Mouse (Mus musculus) layer of hippocampus, adult 9-10 months (tissue): ENCODE measurements around the gene Pde10a.
A peak's percentile ranks its signal among the peaks of the same experiment; 100 is the strongest.

Experiments
- DNase-seq: peaks from one replicate; pipeline ENCODE4 v3.0.0; 2022; ENCODE audit warnings: low spot score

Pde10a gene

DNA sequence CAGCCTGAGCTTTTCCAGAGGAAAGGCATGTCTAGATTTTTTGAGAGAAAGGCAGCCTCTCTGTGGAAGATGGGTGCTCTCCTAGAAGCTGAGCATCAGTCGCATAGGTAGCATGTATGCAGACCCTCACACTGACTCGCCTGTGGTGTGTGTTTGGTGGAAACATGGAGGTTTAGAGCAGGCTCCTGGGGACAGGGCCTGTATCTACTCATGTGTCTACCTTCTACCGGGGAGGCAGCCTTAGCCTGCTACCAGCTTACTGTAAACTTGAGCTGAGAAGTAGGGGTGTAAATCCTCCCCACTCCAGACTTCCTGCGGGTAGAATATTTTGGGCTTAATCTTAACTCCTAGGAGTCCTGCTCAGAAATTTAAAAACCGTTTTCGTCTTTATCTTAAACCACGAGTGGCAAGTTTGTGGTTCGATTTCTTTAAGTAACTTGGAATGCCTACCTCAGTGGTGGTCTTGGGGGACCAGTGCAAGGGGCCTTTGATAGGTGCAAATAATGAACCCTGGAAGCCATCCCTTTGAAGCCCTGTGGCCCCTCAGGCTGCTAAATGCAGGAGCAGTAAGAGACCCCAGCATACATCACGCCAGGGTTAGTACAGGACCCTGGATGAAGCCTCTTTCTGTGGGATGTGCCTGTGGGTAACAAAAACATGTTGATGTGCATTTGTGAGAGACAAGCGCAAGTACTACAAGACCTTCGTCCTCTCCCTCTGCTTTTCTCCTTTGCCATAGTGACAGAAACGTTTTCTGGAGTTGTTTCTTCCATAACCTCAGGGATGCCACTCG is 367.2 kb downstream of the Pde10a start:
- no peak for DNase-seq

DNA sequence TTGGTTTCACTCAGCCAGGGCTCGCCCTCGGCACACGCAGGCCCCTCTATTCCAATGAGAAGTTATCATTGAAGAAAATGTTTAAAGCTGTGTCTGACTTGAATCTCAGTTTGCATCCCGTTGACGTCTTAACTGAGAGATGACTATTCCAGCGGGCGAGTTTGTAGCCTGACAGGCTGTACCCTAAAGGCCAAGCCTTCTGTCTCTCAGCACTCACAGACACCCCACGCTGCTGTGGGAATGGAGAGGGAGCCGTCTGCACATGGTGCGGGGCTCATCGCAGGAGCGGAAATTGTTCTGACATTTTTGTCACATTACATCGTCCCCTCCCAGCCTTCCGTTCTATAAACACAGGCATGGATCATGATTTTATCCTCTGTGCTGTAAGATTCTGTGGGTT is 370.8 kb downstream of the Pde10a start:
- DNase-seq, result no peak

DNA sequence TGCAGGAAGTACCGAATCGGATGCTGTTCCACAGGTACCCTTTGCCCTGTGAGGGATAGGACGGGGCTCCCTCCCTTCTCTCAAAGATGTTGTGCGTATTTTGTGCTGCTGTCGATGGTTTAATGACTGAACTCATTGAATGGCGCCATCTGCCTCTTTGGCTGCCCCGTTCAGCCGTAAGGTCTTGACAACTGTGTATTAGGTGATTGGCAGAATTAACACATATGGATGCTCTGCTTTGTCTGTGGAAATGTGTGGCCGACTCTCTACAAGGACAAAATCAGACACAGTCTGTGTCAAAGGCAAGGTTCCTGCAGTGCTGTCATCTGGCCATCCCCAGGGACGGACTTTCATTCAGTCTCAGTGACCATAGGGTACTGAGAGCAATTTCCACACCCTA is 372.6 kb downstream of the Pde10a start:
- DNase-seq, result no peak

DNA sequence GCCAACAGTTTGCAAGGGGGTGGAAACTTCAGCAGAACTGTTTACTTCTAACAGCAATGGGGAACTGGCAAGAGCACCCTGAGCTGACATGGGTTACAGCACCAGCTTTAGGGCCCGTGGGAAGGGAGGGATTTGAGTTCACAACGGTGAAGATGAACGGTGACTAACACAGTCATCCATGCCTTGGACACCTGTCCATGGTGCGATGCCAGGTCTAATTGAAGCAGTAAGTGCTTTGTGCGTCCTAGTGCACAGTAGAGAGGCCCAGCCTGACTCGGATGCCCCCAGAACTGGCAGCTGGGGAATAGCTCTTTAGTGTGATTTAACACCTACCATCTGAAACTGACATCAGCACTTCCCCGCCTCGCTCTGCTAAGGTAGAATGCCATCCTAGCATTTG is 373.0 kb downstream of the Pde10a start:
- no peak for DNase-seq

DNA sequence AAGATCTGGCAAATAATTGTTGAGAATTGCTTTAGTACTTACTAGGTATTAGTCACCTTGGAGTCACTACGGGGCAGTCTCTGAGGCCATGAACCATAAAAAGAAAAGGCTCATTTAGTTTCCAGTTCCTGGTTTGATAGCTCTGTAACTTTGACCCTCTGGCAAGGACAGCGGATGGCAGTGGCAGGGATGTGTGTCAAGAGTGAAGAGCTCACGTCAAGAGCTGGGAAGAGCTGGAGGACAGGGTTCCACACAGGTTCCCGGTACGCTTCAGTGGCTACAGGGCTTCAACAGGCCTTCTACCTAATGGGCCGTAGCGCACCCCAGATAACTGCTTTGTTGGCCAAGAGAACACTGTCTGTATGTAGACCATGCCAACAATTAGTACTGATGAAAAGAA is 374.0 kb downstream of the Pde10a start:
- DNase-seq, result no peak

DNA sequence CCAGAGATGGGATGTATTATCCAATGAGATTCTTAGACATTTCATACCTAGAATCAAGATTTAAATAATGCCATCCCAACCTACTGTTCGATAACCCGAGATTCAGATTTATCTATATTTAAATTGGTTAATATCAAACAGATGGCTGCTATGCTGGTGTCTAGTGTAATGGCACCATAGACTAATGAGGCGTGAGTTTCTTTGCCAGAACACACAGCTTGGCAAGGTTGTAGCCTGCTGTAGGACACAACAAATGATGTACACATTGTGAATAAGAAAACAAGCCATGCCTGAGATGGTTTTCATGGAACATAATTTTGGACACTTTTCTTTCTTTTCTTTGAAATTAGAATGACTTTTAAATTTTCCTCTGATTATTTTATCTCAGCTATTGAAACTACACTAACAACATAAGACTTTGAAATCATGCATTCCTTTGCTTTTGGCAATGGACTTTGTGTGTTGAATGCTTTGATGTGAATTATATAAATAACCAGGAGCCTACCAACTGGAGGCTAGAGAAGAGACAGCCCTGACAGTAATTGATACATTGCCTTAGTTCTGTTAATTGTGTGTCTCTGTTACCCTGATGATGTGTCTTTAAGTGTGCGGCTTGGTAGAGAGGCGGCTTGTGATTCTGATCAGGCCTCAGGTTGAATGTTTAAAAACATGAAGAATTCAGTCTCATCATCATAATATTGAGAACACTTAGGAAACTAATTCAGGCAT is 378.5 kb downstream of the Pde10a start:
- no peak for DNase-seq

DNA sequence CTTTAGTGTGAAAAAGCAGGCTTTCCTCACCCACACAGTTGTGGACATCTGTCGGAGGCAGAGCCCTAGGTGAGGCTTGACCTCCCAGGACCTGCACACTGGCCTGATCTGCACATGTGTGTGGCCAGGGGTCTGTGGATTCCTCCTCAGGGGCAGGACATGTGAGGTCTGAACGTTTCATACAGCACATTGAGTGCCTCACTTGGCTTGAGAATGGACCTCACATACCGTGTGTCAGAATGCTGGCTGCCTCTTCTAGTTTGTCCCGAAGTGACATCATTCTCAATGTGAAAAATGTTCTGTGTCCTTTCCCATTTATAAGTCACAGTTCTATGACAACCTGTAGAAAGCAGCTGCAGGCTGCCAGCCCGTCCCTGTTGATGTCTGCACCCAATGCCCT is 385.4 kb downstream of the Pde10a start:
- no peak for DNase-seq

DNA sequence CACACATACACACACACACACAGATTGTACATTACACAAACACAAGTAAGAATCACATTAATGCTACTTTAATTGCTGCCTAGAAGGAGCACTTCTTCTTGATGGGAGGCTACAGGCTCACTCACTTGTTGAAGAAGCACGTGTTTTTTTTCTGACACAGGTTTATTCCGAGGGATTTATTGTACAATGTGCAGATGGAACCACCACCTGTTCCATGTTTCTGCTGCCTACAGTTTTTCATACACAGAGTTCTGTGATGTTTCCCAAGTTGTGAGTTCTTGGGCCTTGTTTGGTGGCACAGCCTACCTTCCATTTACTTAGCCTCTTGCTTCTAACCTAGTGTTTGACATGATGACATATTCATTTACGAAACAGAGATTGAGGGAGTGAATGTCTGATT is 387.8 kb downstream of the Pde10a start:
- DNase-seq, result no peak

DNA sequence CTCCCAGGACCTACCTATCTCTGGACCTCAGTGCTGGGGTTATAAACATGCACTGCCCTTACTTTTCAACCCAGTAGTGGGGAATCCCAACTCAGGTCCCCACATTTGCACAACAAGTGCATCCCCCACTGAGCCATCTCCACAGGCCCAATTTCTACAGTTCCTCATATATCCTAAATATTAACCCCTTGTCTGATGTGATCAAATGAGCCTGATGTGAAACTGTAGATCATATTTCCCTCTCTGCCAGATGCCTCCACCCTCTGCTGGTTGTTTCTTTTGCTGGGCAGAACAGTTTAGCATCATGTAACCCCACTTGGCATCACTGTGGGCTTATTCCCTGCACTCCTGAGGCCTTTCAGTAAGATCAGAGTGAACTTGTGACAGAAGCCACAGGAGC is 390.5 kb downstream of the Pde10a start:
- no peak for DNase-seq

DNA sequence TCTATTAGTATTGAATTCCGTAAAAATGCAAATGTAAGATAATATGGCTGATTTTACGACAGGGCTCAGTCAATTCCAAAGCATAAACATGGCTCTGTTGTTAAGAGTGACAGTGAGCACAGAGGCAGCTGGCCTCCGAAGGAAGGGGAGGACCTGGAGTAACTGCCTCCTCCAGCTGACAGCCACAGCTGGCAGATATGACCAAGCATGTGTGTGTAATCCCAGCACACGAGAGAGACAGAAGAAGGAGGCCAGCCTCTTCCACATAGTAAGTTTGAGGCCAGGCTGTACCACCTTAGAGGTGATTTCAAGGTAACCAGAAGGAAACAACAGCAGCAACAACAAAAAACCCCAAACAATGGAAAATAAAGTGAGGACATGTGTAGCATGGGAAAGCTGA is 397.9 kb downstream of the Pde10a start:
- no peak for DNase-seq

DNA sequence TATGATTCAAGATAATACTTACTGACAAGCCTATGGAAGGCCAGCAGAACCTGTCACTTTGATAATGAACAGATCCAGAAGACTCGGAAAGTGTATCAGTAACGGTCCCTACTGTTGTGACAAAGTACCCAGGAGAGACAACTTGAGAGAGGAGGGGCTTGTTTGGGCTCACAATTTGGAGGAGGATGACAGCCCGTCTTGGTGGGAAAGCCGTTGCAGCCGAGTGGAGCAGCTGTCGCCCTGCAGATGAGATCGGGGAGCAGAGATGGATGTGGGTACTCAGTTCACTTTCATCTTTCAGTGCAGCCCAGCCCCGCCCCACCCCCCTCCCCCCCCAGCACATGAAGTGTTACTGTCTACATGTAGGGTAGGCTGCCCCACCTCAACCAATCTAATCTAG is 398.6 kb downstream of the Pde10a start:
- DNase-seq, result no peak

DNA sequence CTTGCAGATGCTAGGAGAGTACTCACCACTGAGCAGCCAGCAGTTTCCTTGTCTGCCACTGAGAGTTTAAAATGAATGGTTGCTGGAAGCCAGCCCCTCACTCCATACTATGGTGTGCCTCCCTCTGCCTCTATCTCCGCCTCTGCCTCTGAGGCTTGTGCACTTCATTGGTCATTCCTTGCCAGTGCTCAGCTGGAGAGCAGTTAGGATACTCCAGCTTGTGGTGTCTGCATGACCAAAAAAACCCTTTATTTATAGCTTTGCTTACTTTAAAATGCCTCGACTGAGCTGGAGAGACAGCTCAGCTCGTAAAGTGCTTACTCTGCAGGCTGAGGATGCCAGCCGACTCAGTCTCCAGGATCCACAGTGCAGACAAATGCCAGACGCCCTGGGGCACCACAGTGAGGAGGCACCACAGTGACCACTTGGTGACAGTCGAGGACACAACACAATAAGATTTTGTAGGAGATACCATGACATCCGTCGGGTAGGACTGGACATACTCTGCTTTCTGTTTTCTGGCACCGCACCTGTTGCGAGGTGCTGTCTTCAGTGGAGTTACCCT is 400.7 kb downstream of the Pde10a start:
- no peak for DNase-seq

DNA sequence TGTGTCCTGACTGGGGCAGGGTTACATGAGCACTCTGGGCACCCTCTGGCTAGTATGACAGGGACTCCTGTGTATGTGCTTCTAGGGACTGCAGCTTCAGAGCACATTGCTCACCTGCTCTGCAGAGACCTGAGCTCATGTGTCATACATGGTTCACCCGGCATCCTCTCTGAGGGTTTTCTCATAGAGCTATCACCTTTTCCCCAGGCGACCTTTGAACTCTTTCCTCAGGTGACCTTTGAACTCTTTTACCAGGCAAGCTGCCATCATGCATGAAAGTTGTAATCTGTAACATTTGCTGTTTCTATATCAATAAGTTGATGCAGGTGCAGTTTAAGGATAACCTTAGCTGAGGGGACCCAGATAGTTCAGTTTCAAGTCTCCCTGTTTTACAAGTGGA is 403.4 kb downstream of the Pde10a start:
- DNase-seq, result no peak

DNA sequence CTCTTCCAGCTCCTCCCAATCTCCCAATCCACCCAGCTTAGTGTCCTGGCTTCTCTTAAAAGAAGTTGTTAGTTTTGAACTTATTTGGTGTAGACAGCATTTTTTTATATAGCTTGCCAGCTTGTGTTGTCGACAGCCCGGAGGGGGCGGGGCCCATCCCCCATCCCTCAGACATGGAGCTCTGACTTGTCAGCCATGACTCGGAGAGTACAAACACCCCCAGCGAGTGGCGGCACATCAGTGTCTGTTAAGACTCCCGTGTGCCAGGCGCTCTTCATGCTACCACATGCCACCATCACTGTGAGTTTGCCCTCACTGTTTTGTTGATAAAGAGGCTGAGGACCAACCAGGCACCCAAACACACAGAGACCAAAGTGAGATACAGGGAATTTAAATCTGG is 404.5 kb downstream of the Pde10a start:
- no peak for DNase-seq

DNA sequence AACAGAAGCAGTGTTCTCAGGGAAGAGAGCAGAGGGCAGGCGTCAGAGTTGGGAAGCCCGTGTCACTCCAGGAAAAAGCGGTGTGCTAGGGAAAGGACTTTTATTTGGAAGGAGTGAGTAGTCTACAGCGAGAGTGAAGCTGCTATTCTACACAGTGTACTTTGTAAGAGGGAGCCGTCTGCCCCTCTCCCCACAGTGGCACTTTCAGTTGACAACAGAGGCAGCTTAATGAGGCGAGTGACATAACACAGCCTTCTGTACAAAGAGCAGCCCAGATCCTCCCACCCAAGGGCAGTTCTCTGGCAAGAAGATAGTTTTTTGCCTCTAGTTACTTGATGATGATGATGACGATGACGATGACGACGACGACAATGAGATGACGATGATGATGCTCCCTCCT is 410.4 kb downstream of the Pde10a start:
- no peak for DNase-seq

DNA sequence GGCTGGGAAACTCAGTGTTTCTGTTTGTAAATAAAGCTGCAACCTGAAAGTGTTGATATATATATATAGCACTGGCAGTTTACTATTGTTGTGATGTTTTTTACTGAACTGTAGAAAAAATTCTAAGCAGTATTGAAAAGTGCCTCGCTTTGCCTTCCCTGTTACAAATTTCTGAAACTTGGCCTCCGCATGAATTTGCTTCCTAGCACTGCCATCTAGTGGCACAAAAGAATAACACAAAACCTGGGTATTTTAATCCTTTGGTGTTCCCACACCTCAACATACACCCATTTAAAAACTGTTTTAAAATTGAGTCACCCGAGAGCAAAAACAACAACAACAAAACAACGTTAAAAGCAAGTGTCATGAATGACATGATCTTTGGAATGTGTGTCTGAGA is 411.4 kb downstream of the Pde10a start:
- DNase-seq, result peak; percentile 24

DNA sequence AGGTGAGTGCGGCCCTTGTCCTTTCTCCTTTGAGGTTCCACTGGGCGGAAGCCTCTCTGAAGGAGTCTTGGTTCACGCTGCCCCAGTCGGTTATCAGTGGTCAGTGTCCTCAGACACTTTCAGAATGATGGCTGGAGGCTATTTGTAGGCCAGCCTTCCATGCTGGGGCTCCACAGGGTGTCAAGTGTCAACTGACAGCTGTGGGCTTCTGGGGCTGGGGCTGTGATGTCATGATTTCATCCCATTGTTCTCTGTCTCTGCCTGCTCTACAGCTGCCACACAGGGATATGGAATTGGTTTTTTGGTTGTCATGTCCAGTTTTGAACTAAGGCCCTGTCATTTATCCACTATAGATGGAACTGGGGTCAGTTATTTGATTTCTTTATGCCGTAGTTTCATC is 426.4 kb downstream of the Pde10a start:
- no peak for DNase-seq

DNA sequence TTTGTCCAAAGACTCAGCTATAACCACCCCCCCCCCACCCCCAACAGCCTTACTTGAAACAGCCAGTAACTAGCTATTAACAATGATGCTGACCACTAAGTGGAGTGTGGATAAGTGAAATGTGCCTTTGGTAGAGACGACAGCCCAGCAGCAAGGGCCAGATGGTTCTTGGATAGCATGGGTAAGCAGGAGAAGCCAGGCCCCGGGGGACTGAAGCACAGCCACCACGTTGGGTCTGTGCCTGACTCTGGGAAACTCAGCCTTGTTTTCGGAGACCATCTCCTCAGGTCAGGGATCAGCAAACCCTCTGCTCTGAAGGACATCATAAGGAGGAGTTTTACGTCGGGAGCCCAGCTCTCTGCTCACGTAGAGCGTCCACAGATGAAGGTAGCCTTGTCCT is 427.8 kb downstream of the Pde10a start:
- DNase-seq, result no peak

DNA sequence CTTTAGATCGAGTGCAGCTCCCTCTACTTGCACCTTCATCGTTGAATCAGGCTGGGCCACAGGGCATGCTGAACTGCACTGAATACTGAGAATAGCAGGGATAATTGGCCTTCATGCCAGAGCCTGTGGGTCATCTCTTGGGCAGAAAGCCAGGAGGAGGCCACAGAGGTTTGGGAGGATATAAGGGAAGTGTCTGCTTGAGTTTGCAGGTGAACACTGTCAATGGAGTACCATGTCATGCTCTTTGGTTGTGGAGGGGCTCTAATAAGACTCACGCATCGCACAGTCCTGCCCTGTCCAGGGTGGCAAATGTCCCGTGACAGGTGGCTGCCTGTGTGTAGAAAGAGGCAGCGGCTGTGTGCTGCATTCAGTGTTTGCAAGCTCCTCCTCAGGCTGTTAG is 433.0 kb downstream of the Pde10a start:
- no peak for DNase-seq

DNA sequence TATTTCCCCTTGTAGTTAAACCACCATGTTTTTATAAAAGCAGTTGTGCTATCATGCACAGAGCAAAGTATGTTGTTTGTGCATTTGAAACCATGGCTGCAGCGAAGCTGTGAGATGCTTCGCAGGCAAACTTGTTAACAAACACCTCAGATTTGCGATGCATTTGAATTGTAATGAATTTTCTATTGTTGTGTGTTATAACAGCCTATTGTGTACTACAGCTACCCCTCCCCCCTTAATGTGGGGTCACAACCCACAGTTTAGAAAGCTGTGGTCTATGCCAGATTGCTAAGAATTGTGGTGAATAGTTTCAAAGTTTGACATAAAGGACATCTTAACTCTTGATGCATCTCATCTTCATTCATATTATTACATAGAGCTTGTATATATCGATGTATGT is 435.2 kb downstream of the Pde10a start:
- no peak for DNase-seq

DNA sequence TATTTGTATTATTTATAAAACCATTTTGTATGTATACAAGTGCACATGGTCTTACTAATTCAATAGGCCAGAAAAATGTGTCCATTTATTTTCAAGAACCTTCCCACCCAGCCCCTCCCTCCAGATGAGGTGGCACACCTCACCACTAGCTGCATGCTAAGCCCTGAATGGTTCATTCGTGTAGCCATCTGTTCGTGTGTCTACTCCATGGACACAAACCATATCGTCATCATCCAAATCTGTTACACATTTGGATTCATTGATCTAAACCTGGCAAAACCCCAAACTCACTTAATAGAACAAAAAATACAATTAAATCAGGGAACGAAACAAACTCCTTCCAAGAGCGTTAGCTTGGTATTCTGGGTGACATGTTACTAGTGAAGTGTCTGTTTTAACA is 435.9 kb downstream of the Pde10a start:
- DNase-seq, result no peak

DNA sequence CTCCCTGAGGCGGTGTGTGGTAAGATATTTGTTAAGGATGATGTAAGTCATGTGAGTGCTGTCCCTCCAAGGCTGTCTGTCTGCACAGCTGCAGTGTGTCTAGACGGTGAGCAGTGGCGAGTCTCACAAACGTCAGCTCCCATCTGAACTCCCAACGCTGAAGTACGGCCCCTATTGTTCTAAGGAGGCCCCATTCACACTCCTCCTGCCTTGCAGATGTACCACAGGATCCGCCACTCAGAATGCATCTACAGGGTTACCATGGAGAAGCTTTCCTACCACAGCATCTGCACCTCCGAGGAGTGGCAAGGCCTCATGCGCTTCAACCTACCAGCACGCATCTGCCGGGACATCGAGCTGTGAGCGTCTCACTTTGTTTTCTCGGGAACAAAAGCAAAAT is 436.5 kb downstream of the Pde10a start:
- DNase-seq, result no peak

DNA sequence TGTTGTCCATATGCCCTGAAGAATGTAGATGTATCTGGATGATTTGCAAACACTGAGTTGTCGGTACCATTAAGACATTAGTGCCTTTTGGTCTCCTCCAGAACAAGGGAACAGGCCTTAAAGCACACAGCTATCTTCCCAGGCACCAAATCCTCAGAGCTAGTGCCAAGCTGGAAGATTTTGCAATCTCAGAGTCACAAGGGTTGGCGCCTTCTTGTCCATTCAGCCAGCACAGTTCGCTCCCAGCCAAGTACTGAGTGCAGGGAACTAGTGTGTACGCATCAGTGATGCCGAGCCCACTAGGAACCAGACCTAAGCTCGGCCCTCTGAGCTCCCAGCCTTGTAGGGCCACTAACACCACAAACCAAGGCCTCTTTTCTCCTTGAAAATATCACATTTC is 440.0 kb downstream of the Pde10a start:
- no peak for DNase-seq
